Mouse (Mus musculus) heart, adult 2 months (tissue): Measurements from ENCODE around the gene Kcnk1. TPM values are rescaled to one million over a fixed set of nuclear protein-coding genes. Genes with fewer than 3 reads are reported as not detected.

Experiments
- DNase-seq, 2 experiments: peaks; one replicate each; pipeline ENCODE4 v3.0.0; 2021
- H3K27ac ChIP-seq: fragments of 200-600 bp; 2 replicates; pipeline ENCODE4 v1.8.1; 2022
- H3K27me3 ChIP-seq: fragments of 200-500 bp; 2 replicates; pipeline ENCODE4 v1.6.1; 2012; ENCODE audit warnings: mild to moderate bottlenecking, low read length, inconsistent platforms, mixed read lengths; ENCODE audit not compliant: control insufficient read depth, insufficient read depth
- H3K36me3 ChIP-seq: fragments of 200-500 bp; 2 replicates; pipeline ENCODE4 v1.6.1; 2012; ENCODE audit warnings: low read length, inconsistent platforms; ENCODE audit not compliant: control insufficient read depth, insufficient read depth
- H3K4me1 ChIP-seq: fragments of 200-500 bp; 2 replicates; pipeline ENCODE4 v1.6.1; 2011; ENCODE audit warnings: low read length; ENCODE audit not compliant: control insufficient read depth, insufficient read depth
- H3K4me3 ChIP-seq: fragments of 200-600 bp; 2 replicates; pipeline ENCODE4 v1.8.1; 2022
- H3K79me2 ChIP-seq: fragments of 200-500 bp; replicated peaks from 2 replicates; pipeline ENCODE4 v1.6.1; 2012; ENCODE audit warnings: mild to moderate bottlenecking, inconsistent platforms, low read length, moderate library complexity, mixed read lengths; ENCODE audit not compliant: control insufficient read depth, insufficient read depth
- H3K9ac ChIP-seq: fragments of 200-500 bp; 2 replicates; pipeline ENCODE4 v1.6.1; 2012; ENCODE audit warnings: low read depth, mild to moderate bottlenecking, control low read depth, inconsistent platforms, low read length, mixed read lengths
- CTCF ChIP-seq: fragments of 200-600 bp; IDR thresholded peaks from 2 replicates; pipeline ENCODE4 v1.8.1; 2022; ENCODE audit warnings: antibody characterized with exemption, mild to moderate bottlenecking, moderate library complexity
- EP300 ChIP-seq: fragments of 200-500 bp; IDR thresholded peaks from 2 replicates; pipeline ENCODE4 v1.6.1; 2011; ENCODE audit warnings: low read depth, low read length, control low read depth; ENCODE audit not compliant: insufficient read depth
- POLR2A ChIP-seq: fragments of 200-500 bp; IDR thresholded peaks from 2 replicates; pipeline ENCODE4 v1.6.1; 2011; ENCODE audit warnings: mild to moderate bottlenecking, low read depth, low read length, control low read depth; ENCODE audit not compliant: insufficient read depth
- WGBS: fragments of 180-500 bp; shearing (Covaris S2); methylation state at CpG from one replicate; pipeline ENCODE4 v1.1.7; 2018; 5-methylcytosine and 5-hydroxymethylcytosine counted together
- intact Hi-C: fragments of 180-260 bp; cut with DNase I; formaldehyde crosslinking; loops from one replicate; pipeline ENCODE4 v1.15.1; 2025
- polyA plus RNA-seq: library from polyadenylated mRNA; depleted of rRNA; stranded (reverse); fragments of >200 nt; gene quantifications from 2 replicates; pipeline ENCODE4 v1.2.3, GENCODE M21; 2012
- total RNA-seq, 2 experiments: library from RNA; stranded (reverse); gene quantifications; 2 replicates each; pipeline ENCODE4 v1.2.3; 2021

Gene Kcnk1
- total and polyA plus RNA-seq, 3 experiments: 0.31 to 0.78 TPM; not detected in 1

- intact Hi-C loops: no loop called here
- no peak for TF ChIP-seq POLR2A
- no peak for TF ChIP-seq CTCF
- TF ChIP-seq EP300: no peak
Measured at GRCm38 (mm10) chr8:126012334-126012733, 17.4 kb downstream of the Kcnk1 start.

GRCm38 (mm10) chr8:126013646-126014045 is 18.7 kb downstream of the Kcnk1 start:
- Histone ChIP-seq H3K36me3 (no peaks in the 10 kb centered on the region), H3K9ac (no peak overlapping the region), H3K27me3 (no peaks in the 10 kb centered on the region), H3K4me3 (no peak overlapping the region), H3K79me2 (no peaks in the 10 kb centered on the region), H3K4me1 (no peaks in the 10 kb centered on the region), H3K27ac (no peak overlapping the region)
- intact Hi-C loops: no loop called here
- TF ChIP-seq POLR2A: no peak
- no peak for TF ChIP-seq CTCF
- TF ChIP-seq EP300: no peak
- 80% methylated on average over 5 of the region's 5 CpGs for WGBS
- no peak for DNase-seq

More at GRCm38 (mm10) chr8:126012334-126012733, 17.4 kb downstream of the Kcnk1 start:
- WGBS: 83% methylated on average over 6 of the region's 6 CpGs
- no peak for DNase-seq
- H3K36me3 ChIP-seq: no peaks in the 10 kb centered on the region
- no peak overlapping the region for H3K4me3 ChIP-seq
- no peaks in the 10 kb centered on the region for H3K79me2 ChIP-seq
- no peaks in the 10 kb centered on the region for H3K27me3 ChIP-seq
- H3K9ac ChIP-seq: no peak overlapping the region
- no peaks in the 10 kb centered on the region for H3K4me1 ChIP-seq
- no peak overlapping the region for H3K27ac ChIP-seq

GRCm38 (mm10) chr8:126021932-126022331 is 27.0 kb downstream of the Kcnk1 start:
- intact Hi-C loops: no loop called here
- H3K4me1 ChIP-seq: no peaks in the 10 kb centered on the region
- H3K9ac ChIP-seq: no peak overlapping the region
- 86% methylated on average over 8 of the region's 8 CpGs for WGBS
- TF ChIP-seq POLR2A (no peak), CTCF (no peak), EP300 (no peak)
- no peaks in the 10 kb centered on the region for H3K27me3 ChIP-seq
- no peaks in the 10 kb centered on the region for H3K79me2 ChIP-seq
- H3K27ac ChIP-seq: no peak overlapping the region
- H3K4me3 ChIP-seq: no peak overlapping the region
- DNase-seq: no peak
- H3K36me3 ChIP-seq: no peaks in the 10 kb centered on the region

- Histone ChIP-seq H3K4me1 (no peaks in the 10 kb centered on the region), H3K9ac (no peak overlapping the region), H3K36me3 (no peaks in the 10 kb centered on the region), H3K27me3 (no peaks in the 10 kb centered on the region), H3K27ac (no peak overlapping the region), H3K4me3 (no peak overlapping the region), H3K79me2 (no peaks in the 10 kb centered on the region)
- no peak for TF ChIP-seq POLR2A
- TF ChIP-seq EP300: no peak
- TF ChIP-seq CTCF: no peak
- 56% methylated on average over 3 of the region's 3 CpGs for WGBS
- no peak for DNase-seq
- intact Hi-C loops: no loop called here
Measured at GRCm38 (mm10) chr8:126023706-126024305, 28.8 kb downstream of the Kcnk1 start.

GRCm38 (mm10) chr8:126024891-126025290 is 29.9 kb downstream of the Kcnk1 start:
- H3K9ac ChIP-seq: no peak overlapping the region
- no peak overlapping the region for H3K4me3 ChIP-seq
- no peak for TF ChIP-seq EP300
- no peak for TF ChIP-seq CTCF
- TF ChIP-seq POLR2A: no peak
- H3K4me1 ChIP-seq: no peaks in the 10 kb centered on the region
- intact Hi-C loops: no loop called here
- no peak overlapping the region for H3K27ac ChIP-seq
- no peaks in the 10 kb centered on the region for H3K36me3 ChIP-seq
- no peaks in the 10 kb centered on the region for H3K79me2 ChIP-seq
- 76% methylated on average over 16 of the region's 16 CpGs for WGBS
- DNase-seq: no peak
- H3K27me3 ChIP-seq: no peaks in the 10 kb centered on the region

- 73% methylated on average over 9 of the region's 9 CpGs for WGBS
- no peaks in the 10 kb centered on the region for H3K79me2 ChIP-seq
Measured at GRCm38 (mm10) chr8:126026121-126026520, 31.2 kb downstream of the Kcnk1 start.

More at GRCm38 (mm10) chr8:126026121-126026520, 31.2 kb downstream of the Kcnk1 start:
- intact Hi-C loops: no loop called here
- no peaks in the 10 kb centered on the region for H3K4me1 ChIP-seq
- TF ChIP-seq POLR2A: no peak
- TF ChIP-seq EP300: no peak
- H3K27me3 ChIP-seq: no peaks in the 10 kb centered on the region
- no peak for DNase-seq
- H3K36me3 ChIP-seq: no peaks in the 10 kb centered on the region
- H3K9ac ChIP-seq: no peak overlapping the region
- H3K27ac ChIP-seq: no peak overlapping the region
- no peak overlapping the region for H3K4me3 ChIP-seq
